Mouse (Mus musculus): ENCODE data around the gene Rbfox1. TPM values are rescaled to one million over a fixed set of nuclear protein-coding genes. Genes with fewer than 3 reads are reported as not detected.

Gene Rbfox1
- total RNA-seq, 2 experiments from 2014 or later, result 381 to 430 TPM

DNA sequence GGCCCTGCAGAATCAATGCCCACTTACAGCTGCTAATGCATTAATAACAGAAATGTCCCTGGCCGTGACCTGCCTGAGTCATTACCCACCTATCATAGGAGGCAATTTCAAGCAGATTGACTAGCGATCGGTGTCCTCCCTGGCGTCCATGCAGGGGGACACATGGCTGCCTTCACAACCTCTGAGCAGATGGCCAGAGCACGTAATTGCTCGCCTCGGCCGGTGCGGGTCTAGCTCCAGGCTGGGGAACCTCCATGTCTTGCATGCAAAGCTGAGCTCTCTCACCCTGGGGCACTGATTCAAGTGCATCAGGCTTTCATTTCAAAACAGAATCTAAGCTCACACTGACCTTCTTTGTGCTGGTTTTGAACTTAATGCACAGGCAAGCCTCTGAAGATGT, 295.7 kb downstream of the Rbfox1 start:
- no peak for DNase-seq (ENCODE audit: extremely low spot score in 1 of 2, low spot score in 1 of 2)

DNA sequence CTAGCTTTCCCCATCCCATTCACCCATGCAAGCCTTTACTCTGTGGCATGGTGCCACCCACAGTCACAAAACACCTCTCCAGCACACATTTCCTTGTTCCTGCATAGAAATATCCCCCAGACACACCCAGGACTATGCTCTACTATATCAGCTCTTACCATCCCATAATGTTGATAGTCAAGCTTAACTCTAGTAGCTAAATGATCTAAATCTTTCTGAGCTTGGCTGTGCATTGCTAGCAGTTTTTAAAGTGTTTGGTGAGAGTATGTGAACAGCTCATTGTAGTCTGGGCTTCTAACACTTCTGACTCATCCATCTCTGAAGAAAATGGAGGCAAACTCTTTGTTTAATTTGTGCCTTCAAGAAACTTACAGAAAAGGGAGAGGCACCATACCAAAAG, 297.2 kb downstream of the Rbfox1 start:
- no peak for DNase-seq (ENCODE audit: extremely low spot score in 1 of 2, low spot score in 1 of 2)

DNA sequence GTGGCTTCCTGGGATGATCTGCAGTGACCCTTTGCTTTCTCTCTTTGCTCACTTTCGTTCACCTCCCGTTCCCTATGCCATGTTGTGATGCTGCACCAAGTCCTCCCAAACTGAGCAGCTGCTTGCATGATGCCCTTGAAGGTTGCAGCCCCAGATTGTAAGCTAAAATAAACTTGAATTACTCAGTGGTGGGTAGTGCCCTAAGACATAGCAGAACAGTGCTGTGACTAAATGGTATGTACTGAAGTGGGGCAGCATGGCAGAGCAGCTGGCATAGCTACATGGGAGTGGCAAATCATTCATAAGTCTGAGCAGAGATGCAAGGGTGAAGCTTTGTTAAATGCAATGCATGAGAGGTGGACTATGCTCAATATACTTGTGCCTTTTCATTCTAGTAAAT, 307.2 kb downstream of the Rbfox1 start:
- no peak for DNase-seq (ENCODE audit: extremely low spot score in 1 of 2, low spot score in 1 of 2)

DNA sequence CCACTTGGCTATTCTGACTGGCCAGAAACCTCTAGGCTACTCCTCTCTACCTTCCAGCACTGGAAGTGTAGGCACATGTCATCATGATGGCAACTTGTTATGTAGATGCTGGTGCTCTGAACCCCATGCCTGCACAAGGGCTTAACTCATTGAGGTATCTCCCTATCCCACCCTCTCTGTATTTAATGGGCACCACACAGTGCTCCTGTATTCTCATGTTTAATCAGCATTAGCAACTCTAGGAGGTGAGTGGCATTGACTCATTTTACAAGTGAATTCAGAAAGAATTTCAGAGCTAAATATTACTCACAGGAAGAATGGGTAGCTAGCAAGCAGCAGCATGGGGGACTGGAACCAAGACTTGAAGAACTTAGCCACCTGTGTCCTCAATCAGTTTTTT, 321.3 kb downstream of the Rbfox1 start:
- DNase-seq (ENCODE audit: extremely low spot score in 1 of 2, low spot score in 1 of 2), result no peak

DNA sequence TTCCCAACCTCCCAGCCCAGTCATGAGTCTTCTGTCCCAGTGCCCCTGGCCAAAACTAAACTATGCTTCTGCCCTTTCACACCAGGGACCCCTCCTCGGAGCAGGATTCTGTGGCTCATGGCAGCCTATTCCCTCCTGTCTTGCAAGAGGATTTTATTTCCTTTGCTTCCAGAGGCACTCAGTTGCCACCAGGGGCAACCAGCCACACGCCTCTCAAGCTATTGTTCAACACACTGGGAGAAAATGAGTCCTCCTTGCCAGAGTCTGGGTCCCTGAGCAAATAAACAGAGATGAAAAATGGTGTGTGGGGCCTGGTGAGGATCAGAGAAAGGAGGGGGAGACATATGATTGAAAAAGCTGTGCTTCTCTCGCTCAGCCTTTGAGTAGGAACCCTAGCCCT, 327.8 kb downstream of the Rbfox1 start:
- DNase-seq (ENCODE audit: extremely low spot score in 1 of 2, low spot score in 1 of 2), result no peak

DNA sequence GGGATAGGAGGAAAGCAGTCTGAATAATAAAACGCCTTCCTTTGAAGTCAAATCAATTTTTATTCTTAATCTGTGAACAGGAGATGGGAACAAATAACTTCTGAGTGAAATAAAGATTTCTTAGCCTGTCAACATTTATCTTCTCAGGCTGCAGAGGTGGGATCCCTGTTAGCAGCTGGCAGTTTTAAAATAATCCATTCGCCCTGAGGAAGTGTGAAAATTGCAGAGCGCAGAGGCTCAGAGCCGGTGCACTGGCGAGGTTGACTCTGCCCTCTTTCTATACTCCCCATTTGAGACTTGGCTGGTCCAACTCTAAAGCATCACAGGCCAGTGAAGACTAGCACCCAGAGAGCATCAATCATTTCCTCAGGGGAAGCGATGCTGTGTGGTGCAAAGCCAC, 342.3 kb downstream of the Rbfox1 start:
- no peak for DNase-seq (ENCODE audit: extremely low spot score in 1 of 2, low spot score in 1 of 2)

DNA sequence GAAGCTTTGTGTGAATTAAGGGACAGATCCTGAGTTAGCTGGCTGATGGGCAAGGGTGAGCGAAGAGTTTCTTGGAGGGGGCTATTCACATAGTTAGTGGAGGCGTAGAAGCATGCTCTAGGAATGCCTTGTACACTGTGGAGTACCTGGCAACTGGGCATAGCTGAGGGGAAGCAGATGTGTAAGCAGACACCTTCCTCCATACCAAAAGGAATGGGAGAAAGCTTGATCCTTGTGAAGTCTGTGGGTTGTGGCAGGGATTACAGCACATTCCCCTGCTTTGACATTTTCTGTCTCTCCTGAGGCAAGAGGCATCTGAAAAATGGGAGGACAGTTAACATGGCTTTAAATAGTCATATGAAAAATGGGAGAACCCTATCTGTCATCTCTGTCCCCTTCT, 347.8 kb downstream of the Rbfox1 start:
- no peak for DNase-seq (ENCODE audit: extremely low spot score in 1 of 2, low spot score in 1 of 2)

DNA sequence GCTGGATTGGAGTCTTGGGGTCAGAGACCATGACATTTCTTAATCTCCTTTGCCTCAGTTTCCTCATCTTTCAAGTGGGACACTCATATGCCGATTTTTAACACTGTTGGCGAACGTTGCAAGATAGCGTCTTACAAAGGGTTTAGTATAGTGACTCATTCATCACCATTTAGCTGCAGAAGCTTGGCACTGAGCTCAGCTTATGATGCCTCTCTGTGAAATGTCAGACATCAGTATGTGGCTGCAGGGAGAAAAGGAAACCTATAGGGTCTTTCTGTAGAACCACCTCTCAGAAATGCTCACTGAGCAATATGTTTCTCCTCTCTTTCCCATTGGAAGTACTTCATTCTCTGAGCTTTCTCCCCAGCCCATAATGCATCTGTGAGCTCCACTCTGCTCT, 356.2 kb downstream of the Rbfox1 start:
- no peak for DNase-seq (ENCODE audit: extremely low spot score in 1 of 2, low spot score in 1 of 2)

DNA sequence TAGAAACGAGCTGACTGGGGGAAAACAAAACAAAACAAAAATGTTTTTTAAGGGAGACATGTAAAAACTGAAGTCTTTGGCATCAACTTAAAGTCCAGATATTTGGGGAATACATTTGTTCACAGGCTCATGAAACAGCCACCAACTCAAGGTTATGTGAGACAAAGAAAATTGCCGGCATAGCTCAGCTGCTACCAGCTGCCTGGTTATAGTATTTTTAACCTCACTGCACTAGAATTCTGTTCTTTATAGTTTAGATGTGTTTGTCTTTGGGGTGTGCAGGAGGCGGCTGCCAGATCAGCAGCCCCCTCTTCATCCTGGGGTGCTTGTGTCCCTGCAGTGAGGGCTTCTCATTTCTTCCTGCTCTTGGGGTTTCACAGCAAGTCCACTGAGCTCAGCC, 357.3 kb downstream of the Rbfox1 start:
- no peak for DNase-seq (ENCODE audit: extremely low spot score in 1 of 2, low spot score in 1 of 2)

DNA sequence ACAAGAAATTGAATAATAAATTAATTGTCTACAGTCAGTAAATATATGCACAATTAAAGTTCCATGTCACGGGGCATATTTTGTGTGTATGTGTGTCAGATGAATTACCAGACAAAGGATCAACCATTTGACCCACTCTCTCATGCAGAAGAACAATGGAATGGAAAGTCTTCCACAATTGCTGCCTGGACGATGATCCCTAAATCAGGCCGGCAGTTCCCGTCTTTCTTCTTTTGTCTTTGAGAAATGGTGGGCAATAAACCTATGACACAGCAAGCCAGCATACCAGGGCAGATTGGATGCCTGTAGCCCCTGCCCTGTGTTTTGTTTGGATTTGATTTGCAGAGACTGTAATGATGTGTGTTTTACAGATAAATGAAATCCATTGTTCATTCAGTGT, 362.4 kb downstream of the Rbfox1 start:
- no peak for DNase-seq (ENCODE audit: extremely low spot score in 1 of 2, low spot score in 1 of 2)

DNA sequence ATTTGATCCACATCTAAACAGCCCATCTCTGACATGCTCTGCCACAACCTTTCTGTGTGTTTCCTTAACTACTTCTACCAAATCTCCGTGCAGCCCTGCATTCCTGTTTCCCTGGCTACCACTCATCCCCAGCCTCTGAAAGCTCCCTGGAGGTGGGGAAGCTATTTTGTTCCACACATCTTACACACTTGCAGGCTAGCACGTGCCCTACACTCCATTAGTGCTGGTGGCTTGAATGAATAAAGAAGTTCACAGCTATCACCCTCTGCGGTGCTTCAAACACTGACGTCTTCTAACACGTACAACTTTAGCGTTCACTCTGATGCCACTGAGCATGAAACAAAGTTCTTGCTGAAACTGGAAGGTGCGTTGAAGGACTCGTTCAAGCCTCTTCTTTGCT, 379.4 kb downstream of the Rbfox1 start:
- DNase-seq (ENCODE audit: extremely low spot score in 1 of 2, low spot score in 1 of 2), result no peak

DNA sequence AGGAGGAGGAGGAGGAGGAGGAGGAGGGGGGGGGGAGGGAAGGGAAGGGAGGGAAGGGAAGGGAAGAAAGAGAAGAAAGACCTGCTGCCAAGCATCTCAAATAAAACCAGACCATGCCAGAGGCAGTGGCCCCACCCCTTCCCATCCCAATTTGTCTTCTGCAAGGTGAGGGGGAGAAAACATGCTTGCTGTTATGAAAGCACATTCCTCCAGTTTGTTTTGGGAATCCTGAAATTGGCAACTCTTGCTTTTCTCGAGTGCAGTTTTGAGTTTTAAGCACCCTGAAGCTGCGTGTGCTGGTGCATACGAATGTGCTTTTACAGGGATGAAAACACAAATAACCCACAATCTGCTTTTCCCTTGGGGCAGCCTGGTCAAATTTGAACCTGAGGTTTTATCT, 380.5 kb downstream of the Rbfox1 start:
- DNase-seq (ENCODE audit: extremely low spot score in 1 of 2, low spot score in 1 of 2), result no peak

DNA sequence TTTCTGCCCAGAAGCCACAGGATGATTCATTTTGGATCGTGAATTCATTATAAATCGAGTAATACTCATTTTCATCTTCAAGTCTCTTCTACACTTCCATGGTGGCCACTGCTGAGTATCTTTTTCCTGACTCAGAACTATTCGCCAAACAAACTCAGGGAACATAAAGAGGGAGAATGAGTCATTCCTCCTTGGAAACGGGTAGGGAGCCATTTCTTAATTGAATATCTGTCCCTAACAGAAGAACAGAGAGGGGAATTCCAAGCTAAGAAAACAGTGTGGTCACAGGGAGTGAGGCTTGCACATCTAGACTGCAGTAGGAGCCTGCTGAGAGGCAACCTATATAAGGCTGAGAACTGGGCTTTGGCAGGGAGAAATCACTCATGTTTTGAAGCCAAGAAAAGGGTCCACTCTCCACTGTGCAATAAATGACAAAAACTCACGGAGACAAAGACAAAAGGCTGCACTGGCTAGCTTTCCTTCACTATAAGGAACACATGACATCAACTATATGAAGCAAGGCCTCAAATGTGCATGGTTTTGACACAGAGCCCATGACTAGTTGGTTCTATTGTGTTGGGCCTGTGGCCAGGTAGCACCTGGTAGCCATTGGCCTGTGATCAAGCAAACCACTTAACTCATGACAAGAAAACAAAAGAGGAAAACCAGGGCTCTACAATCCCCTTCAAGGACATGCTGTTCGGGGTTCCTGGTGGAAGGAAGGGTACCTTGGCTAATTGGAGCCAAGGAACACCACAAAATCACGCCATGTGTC, 386.6 kb downstream of the Rbfox1 start:
- DNase-seq (ENCODE audit: extremely low spot score in 1 of 2, low spot score in 1 of 2), result no peak

DNA sequence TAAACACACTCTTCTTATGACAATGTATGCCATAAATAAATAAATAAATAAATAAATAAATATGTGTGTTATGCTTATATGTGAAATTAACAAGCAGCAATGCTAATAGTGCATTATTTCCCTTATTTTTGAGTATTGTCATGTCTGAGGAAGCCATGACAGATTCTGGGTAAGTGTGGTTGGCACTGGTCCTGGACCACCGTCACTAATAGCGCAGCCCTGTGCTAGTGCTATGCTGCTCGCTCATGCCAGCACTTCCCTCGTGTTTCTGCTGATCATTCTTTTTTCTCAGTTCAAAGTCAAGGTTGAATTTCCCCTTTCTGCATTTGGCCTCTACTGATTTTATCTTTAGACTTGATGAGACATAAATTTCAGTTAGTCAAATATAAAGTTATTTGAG, 398.3 kb downstream of the Rbfox1 start:
- DNase-seq (ENCODE audit: extremely low spot score in 1 of 2, low spot score in 1 of 2), result no peak

DNA sequence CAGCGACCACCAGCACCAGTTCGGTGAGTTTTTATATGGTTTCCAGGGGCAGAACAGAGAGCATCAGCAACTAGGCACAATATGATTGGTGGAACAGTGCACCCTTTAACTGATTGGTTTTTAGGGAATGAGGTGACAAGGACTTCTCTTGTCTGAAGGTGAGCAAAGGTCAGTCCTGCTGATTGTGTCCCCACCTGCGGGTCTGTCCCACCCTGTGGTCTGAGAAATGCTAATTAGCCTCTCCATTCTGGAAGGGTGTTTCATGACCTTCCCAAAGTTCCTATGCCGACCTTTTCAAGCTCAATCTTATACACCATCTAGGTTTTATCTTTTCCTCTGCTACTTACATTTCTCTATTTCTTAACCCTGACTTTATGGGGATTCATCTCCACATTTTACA, 399.2 kb downstream of the Rbfox1 start:
- DNase-seq (ENCODE audit: extremely low spot score in 1 of 2, low spot score in 1 of 2), result no peak

DNA sequence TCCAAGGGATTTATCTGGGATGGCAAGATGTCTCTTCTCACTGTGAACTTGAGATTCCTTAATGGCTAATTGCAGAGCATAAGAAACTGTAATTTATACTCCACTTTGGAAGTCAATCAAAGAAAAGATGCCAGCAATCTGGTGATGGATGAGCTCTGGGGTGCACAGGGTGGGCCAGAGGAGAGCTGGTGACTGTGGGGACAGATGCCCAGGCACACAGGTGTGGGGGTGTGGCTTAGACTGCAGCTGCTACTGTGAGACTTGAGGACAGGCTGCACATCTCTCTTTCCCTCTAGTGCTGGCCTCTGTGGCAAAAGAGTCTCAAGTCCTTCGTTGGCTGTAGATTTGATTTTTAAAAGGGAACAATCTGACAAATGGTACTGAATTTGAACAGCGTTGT, 402.5 kb downstream of the Rbfox1 start:
- DNase-seq (ENCODE audit: extremely low spot score in 1 of 2, low spot score in 1 of 2), result no peak

DNA sequence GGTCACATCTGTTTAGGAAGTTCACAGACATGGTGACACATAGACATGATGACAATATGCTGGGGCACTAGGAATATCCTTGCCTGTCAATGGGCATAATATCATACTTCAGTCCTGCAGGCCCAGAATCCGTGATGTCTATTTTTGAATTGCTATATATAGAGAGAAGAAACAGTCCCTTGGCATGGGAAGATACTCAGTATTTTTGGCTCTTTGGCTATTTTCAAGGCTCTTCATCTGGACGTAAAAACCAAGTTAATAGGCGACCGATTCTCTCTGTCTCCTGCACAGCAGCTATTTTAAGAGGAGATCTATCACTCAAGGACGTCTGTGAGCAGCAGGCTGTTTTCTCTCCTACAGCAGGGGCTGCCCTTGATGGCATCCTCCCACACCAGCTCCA, 415.0 kb downstream of the Rbfox1 start:
- DNase-seq (ENCODE audit: extremely low spot score in 1 of 2, low spot score in 1 of 2), result no peak

DNA sequence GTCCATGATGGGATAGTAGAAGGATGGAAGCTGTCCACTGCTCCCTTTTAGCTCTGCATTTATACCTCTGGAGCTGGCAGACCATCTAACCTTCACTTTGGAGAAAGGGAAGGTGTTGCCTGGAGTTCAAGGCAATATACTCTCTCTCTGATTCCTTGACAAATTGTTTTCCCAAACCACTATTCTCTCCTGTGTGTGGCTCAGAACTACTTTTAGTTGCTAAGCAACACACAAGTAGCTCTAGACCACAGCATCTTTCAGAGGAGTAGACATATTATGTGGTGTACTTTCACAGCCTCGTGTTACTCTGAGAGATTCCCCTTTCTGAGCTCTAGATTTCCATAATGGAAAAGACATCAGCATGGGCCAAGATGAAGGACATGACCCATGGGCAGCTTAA, 417.9 kb downstream of the Rbfox1 start:
- no peak for DNase-seq (ENCODE audit: extremely low spot score in 1 of 2, low spot score in 1 of 2)

DNA sequence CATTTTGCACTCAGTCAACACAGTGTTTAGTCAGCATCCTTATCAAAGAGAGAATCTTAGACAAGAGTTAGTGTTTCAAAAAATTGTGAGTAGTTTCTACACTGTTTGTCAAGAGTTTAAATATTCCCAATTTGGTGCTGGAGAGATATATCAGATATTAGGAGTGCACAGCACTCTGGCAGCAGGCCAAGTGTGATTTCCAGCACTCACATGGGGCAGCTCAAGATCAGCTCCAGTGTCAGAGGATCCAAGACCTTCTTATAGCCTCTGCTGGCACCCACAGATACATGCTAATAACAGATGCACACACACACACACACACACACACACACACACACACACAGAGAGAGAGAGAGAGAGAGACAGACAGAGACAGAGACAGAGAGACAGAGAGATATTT, 424.8 kb downstream of the Rbfox1 start:
- no peak for DNase-seq (ENCODE audit: extremely low spot score in 1 of 2, low spot score in 1 of 2)

DNA sequence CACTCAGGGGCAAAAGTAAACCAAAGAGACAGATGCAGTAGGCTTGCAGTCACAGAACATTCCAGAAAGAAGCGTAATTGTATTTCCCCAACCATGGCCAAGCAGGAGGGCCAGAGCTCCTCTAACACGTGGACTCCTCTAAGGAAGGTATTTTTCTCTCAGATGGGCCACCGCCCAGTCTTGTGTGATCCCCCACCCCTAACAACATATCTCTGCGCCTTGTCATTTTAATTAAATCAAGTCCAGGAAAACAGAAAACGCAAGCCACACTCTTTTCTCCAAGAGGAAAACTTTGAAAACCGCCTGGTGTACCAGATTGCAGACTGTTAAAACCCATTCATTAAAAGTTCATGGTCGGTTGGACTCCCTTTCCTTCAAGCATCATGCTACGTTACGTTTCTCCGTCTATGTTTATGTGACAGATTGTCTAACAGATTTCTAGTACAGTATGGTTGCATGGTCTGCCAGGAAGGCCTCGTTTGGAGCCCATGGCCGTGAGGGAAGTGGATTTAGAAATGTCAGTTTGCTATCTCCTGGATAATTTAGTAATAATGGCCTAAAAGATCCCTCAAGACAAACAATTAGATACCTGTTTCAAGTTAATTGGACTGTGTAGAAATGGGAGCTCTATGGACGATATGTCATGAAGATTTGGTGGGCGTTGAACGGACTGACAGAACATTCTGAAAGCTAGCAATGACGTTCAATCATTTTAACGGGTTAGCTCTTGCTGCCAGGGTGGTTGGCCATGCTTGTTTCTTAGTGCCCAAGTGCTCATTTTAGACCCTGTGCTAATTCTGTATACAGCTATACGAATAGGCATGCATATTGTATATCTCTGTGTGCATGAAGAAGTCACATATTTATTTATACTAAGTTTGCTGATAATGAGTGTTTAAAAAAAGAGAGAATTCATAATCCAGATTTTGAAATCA, 425.9 kb downstream of the Rbfox1 start:
- no peak for DNase-seq (ENCODE audit: extremely low spot score in 1 of 2, low spot score in 1 of 2)

DNA sequence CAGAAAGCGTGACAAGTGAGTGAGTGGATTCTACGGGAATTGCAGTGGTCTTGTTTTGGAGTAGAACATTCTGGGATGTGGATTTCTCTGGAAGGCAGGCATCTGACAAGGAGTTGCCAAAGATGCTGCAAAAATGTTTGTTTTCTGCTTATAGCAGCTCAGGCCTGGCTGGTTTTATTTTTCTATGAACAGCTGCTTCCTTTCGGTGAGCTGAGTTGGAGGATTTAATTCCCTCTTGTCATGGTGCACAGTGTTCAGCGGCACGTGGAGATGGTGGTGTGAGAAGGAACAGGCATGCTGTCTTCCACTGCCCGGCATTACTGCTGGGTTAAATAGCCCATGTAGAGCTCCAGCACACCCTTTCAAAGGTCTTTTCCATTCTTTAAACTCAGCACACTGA, 428.5 kb downstream of the Rbfox1 start:
- DNase-seq (ENCODE audit: extremely low spot score in 1 of 2, low spot score in 1 of 2), result no peak

DNA sequence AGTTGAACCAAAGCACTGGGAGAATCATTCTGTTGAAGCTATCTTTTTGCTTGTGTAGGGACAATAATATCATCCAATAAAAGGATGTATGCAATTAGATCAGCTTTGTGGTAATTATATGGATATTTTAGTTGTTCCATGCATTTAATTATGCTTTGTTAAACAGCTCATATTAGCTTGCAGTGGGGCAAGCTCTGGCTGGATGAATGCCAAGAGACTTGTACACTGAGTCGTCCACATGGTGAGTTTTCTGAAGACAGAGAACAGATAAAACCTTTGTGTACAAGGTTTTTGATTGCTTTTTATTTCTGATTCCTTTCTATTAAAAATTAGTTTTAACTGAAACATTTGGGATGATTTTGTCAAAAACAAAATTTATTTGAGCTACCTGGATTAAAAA, 439.7 kb downstream of the Rbfox1 start:
- no peak for DNase-seq (ENCODE audit: extremely low spot score in 1 of 2, low spot score in 1 of 2)
